Mouse (Mus musculus): Measurements from ENCODE around the gene Nadk. TPM values are rescaled to one million over a fixed set of nuclear protein-coding genes. Genes with fewer than 3 reads are reported as not detected.

Nadk gene
- 38.7 and 54.4 TPM in 2 replicates for polyA plus RNA-seq (2012; ENCODE audit: insufficient read depth, low replicate concordance)

DNA sequence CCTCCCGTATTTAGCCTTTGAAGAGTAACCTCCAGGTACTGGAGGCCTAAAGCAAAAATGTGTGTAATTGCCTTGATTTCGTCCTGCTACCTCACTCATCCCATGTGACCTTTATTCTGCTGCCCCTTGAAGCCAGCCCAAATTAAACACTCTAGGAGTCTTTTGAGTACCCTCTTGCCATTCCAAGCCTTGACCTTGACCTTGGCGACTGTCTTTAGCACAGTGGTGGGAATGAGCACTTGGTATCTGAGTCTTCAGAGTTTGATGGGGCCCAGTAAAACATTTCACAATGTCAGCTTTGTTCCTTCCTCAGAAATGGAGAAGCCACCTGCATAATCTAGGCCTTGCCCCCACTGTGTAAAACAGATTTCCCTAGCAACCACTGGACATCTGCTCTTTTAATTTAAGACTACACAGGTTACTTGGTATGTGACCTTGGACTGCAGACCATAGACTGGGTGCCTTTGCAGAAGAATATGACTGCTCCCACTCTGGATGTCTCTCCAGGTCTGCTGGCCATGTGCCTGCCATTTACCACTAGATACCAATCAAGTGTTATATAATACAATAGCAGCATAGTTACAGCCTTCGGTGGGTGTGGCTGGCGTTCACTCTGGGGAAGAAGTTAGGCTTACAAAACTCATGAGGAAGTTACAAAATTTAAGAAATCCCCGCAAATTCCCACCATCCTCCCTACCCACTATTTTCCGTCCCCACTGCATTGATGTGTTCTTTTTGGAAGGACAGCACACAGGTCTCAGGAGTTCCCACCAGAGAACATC is at the start of gene Nadk:
Nadk (plus strand) TSS at position 718 of the 782 bp plus-strand sequence.
- no peaks in the 10 kb centered on the region for H3K9me3 ChIP-seq
- peaks cover 57% of the 10 kb centered on the region for H3K36me3 ChIP-seq (replicated peaks; ENCODE audit: low read length)
- TF ChIP-seq FLI1 (IDR thresholded peaks at IDR 0.05; ENCODE audit: low read length) (no peak), GATA1 (IDR thresholded peaks at IDR 0.05; ENCODE audit: borderline replicate concordance, low read length) (no peak)
- H3K27me3 ChIP-seq (replicated peaks): no peaks in the 10 kb centered on the region
- peak within 1 kb of the TSS; percentile 99 for H3K4me3 ChIP-seq (replicated peaks)
- peaks cover 79% of the 10 kb centered on the region for H3K4me1 ChIP-seq

DNA sequence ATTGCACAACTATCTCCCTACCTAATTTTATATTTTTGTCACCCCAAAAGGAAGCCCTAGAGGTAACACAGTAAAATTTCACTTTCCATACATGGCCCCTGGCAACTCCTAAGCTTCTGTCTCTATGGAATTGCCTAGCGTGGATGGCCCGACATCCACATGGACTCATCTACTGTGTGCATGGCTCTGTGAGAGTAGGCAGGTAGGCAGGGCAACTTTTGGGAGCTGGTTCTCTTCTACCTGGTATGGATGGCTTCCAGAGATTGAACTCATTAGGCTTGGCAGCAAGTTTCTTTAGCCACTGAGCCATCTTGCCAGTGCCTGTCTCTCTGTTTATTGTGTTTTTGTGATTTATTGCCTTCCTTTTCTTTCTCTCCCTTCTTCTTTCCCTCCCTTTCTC is 47.4 kb upstream of the Nadk start:
- Histone ChIP-seq H3K4me1 (peaks cover 38% of the 10 kb centered on the region), H3K9me3 (no peaks in the 10 kb centered on the region), H3K36me3 (replicated peaks; ENCODE audit: low read length) (peaks cover 40% of the 10 kb centered on the region), H3K4me3 (replicated peaks) (no peak overlapping the region), H3K27me3 (replicated peaks) (no peaks in the 10 kb centered on the region)
- TF ChIP-seq GATA1 (IDR thresholded peaks at IDR 0.05; ENCODE audit: borderline replicate concordance, low read length) (no peak), FLI1 (IDR thresholded peaks at IDR 0.05; ENCODE audit: low read length) (no peak)

DNA sequence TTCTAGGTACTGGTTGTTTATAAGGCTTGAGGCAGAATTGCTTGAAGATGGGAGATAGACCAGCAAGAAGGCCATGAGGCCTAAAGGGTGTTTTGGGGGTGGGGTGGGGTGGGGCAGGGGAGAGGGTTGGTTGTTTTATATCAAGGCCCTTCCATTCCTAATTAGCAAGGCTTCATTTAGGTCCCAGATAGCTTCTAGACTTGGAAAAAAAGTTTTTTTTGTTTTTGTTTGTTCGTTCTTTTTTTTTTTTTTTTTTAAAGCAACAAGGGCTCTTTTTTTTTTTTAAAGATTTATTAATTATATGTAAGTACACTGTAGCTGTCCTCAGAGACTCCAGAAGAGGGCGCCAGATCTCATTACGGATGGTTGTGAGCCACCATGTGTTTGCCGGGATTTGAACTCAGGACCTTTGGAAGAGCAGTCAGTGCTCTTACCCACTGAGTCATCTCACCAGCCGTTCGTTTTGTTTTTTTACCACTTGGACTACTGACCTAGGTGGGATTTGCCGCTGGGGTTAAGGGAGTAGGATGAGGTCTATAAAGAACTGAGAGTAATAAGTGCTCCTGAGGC is 44.1 kb upstream of the Nadk start:
- no peak for TF ChIP-seq FLI1 (IDR thresholded peaks at IDR 0.05; ENCODE audit: low read length)
- no peak for TF ChIP-seq GATA1 (IDR thresholded peaks at IDR 0.05; ENCODE audit: borderline replicate concordance, low read length)
- Histone ChIP-seq H3K36me3 (replicated peaks; ENCODE audit: low read length) (peaks cover 48% of the 10 kb centered on the region), H3K4me3 (replicated peaks) (no peak overlapping the region), H3K27me3 (replicated peaks) (no peaks in the 10 kb centered on the region), H3K4me1 (peaks cover 16% of the 10 kb centered on the region), H3K9me3 (no peaks in the 10 kb centered on the region)

DNA sequence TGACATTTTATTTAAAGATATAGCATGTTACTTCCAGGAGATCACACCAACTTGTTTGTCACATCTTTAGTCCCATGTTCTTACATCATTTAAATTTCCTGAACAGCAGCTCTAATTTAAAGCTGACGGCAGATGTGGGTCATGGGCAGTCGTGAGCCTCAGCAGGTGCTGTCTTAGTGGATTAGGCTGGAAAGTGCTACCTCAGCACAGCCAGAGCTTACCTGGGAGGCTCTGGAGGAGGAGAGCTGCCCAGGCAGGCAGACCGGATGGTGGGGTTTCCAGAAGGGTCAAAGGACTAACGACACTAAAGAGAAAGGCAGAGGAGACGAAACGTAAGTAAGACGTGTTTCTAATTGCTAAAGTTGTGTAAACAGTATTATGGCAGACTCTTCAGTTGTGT is 39.9 kb upstream of the Nadk start:
- Histone ChIP-seq H3K9me3 (no peaks in the 10 kb centered on the region), H3K4me1 (peaks cover 28% of the 10 kb centered on the region), H3K36me3 (replicated peaks; ENCODE audit: low read length) (peaks cover 54% of the 10 kb centered on the region), H3K27me3 (replicated peaks) (no peaks in the 10 kb centered on the region), H3K4me3 (replicated peaks) (no peak overlapping the region)
- no peak for TF ChIP-seq FLI1 (IDR thresholded peaks at IDR 0.05; ENCODE audit: low read length)
- no peak for TF ChIP-seq GATA1 (IDR thresholded peaks at IDR 0.05; ENCODE audit: borderline replicate concordance, low read length)

DNA sequence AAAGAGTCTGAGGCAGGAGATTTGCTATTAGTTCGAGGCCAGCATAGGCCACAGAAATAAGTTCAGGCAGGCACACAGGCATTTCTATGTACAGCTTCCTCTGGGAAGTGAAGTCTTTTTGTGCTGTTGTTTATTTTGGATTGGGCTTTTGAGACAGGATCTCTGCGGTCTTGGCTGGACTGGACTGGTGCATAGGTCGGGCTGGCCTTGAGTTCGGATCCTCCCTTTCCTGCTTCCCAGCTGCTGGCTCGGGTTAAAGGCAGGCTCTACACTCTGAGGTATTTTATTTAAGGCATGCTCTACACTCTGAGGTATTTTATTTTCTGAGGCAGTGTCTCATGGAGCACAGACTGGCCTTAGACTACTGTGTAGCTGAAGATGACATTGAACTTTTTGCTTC is 36.4 kb upstream of the Nadk start:
- Histone ChIP-seq H3K36me3 (replicated peaks; ENCODE audit: low read length) (peaks cover 81% of the 10 kb centered on the region), H3K9me3 (no peaks in the 10 kb centered on the region), H3K4me1 (peaks cover 43% of the 10 kb centered on the region), H3K4me3 (replicated peaks) (no peak overlapping the region), H3K27me3 (replicated peaks) (no peaks in the 10 kb centered on the region)
- TF ChIP-seq GATA1 (IDR thresholded peaks at IDR 0.05; ENCODE audit: borderline replicate concordance, low read length) (no peak), FLI1 (IDR thresholded peaks at IDR 0.05; ENCODE audit: low read length) (no peak)

DNA sequence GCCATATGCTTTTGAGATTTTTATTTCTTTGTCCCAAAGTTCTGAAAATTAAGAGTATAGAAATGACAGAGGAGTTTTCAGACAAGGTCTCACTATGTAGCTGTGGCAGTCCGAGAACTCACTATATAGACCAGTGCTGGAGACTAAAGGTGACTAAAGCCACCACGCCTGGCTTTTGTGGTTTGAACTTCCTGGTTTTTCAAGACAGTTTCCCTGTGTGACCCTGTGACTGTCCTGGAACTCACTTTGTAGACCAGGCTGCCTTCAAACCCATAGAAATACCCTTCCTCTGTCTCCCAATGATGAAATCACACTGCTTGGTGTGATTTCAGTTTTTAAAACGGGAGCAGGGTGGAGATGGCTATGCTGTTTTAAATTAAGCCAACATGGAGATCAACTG is 32.9 kb upstream of the Nadk start:
- Histone ChIP-seq H3K36me3 (replicated peaks; ENCODE audit: low read length) (peaks cover 83% of the 10 kb centered on the region), H3K9me3 (no peaks in the 10 kb centered on the region), H3K27me3 (replicated peaks) (no peaks in the 10 kb centered on the region), H3K4me1 (peaks cover 35% of the 10 kb centered on the region), H3K4me3 (replicated peaks) (no peak overlapping the region)
- TF ChIP-seq FLI1 (IDR thresholded peaks at IDR 0.05; ENCODE audit: low read length) (no peak), GATA1 (IDR thresholded peaks at IDR 0.05; ENCODE audit: borderline replicate concordance, low read length) (no peak)

DNA sequence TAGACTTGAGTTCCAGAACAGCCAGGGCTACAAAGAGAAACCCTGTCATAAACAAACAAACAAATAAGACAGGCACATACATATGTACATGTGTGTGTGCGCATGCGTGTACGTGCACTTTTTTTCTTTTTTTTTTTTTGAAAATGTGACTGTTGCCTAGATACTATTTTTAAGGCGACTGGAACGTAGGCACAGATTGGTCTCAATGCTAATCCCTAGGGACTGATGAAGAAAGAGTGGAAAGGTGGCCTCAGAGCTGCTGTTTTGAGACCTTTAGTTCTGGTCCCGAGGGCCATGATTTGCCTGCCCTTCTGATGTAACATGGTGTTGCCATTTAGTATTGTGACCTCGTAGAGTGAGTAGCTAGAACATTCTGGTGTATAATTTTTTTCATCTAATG is 12.2 kb upstream of the Nadk start:
- peaks cover 38% of the 10 kb centered on the region for H3K4me1 ChIP-seq
- TF ChIP-seq FLI1 (IDR thresholded peaks at IDR 0.05; ENCODE audit: low read length) (no peak), GATA1 (IDR thresholded peaks at IDR 0.05; ENCODE audit: borderline replicate concordance, low read length) (no peak)
- no peaks in the 10 kb centered on the region for H3K27me3 ChIP-seq (replicated peaks)
- H3K36me3 ChIP-seq (replicated peaks; ENCODE audit: low read length): peaks cover 88% of the 10 kb centered on the region
- H3K9me3 ChIP-seq: no peaks in the 10 kb centered on the region
- no peak overlapping the region for H3K4me3 ChIP-seq (replicated peaks)

DNA sequence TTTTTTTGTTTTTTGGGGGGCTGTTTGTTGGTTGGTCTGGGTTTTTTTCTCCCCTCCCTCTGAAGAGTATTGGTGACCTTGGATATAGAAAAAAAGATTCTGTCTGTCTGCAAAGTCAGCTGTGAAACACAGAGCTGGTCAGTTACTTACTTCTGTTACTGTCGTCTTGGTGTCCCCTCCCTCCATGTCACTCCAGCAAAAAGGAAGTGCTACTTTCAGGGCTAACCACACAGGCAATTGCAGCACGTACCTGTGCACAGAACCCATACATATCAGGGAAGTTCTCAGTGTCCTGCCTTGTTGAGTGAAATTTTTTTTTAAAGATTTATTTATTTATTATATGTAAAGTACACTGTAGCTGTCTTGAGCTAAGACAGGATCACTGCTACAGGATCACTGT is 11.7 kb upstream of the Nadk start:
- no peaks in the 10 kb centered on the region for H3K9me3 ChIP-seq
- H3K4me3 ChIP-seq (replicated peaks): no peak overlapping the region
- TF ChIP-seq GATA1 (IDR thresholded peaks at IDR 0.05; ENCODE audit: borderline replicate concordance, low read length): no peak
- TF ChIP-seq FLI1 (IDR thresholded peaks at IDR 0.05; ENCODE audit: low read length): no peak
- H3K27me3 ChIP-seq (replicated peaks): no peaks in the 10 kb centered on the region
- H3K36me3 ChIP-seq (replicated peaks; ENCODE audit: low read length): peaks cover 89% of the 10 kb centered on the region
- H3K4me1 ChIP-seq: peaks cover 43% of the 10 kb centered on the region

DNA sequence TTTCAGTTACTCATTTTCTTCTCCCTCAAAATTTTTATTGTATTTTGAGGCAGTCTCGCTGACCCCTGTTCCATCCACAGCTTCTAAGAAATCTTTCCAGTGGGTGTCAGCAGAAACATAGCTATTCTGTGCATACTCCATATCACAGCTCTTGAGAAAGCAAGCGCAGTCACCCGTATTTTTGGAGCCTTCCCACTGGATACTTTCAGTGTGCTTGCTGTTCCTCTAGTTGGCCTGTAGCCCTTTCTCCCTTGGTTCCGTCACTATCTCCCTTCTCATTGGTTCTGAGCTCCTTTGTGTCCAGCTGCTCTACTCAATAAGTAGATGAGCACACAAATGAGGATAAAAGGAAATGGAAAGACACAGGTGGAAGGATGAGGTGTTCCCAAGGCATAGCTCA is 11.1 kb upstream of the Nadk start:
- peaks cover 89% of the 10 kb centered on the region for H3K36me3 ChIP-seq (replicated peaks; ENCODE audit: low read length)
- peaks cover 47% of the 10 kb centered on the region for H3K4me1 ChIP-seq
- H3K27me3 ChIP-seq (replicated peaks): no peaks in the 10 kb centered on the region
- no peaks in the 10 kb centered on the region for H3K9me3 ChIP-seq
- no peak overlapping the region for H3K4me3 ChIP-seq (replicated peaks)
- TF ChIP-seq FLI1 (IDR thresholded peaks at IDR 0.05; ENCODE audit: low read length): no peak
- no peak for TF ChIP-seq GATA1 (IDR thresholded peaks at IDR 0.05; ENCODE audit: borderline replicate concordance, low read length)

DNA sequence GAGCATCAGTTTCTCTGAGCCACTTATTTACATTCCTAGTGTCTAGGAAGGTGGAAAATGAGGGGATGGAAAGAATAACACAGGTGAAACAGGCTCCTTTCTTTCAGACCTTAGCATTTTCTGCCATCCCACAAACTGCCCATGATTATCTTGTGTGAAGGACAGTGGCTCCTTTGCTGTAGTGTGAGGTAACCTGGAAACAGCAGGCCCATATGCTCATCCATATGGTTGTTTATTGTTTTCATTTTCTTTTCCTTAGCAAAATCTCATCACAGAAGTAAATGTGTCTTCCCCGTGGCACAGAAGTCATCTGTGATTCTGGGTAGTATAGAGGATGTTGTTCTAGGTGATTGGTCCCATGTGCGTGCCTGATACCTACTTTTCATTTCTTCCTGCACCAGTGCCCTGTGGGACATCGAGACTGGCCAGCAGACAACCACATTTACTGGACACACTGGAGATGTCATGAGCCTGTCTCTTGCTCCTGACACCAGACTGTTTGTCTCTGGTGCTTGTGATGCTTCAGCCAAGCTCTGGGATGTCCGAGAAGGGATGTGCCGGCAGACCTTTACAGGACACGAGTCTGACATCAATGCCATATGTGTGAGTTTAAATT is 9.2 kb upstream of the Nadk start:
- TF ChIP-seq GATA1 (IDR thresholded peaks at IDR 0.05; ENCODE audit: borderline replicate concordance, low read length) (no peak), FLI1 (IDR thresholded peaks at IDR 0.05; ENCODE audit: low read length) (no peak)
- H3K36me3 ChIP-seq (replicated peaks; ENCODE audit: low read length): peaks cover 98% of the 10 kb centered on the region

More for the DNA sequence above, 9.2 kb upstream of the Nadk start:
- Histone ChIP-seq H3K9me3 (no peaks in the 10 kb centered on the region), H3K4me3 (replicated peaks) (no peak overlapping the region), H3K4me1 (peaks cover 53% of the 10 kb centered on the region), H3K27me3 (replicated peaks) (no peaks in the 10 kb centered on the region)
